Mouse (Mus musculus) limb, embryonic 12.5 days (tissue): ENCODE measurements at regions not wholly inside any gene's neighbourhood (a gene's known extent, or its start where the extent isn't known, plus 50 kb on each side); places are given as distances from the start of the nearest gene placed in this dataset.

ENCODE experiments used
- ATAC-seq: fragments of 200-750 bp; cut with Nextera tagmentation; 2 replicates; pipeline ENCODE4 v1.8.0; 2017; ENCODE audit warnings: low read depth, moderate TSS enrichment; ENCODE audit not compliant: insufficient number of reproducible peaks, insufficient read depth, low FRiP score, low TSS enrichment
- H3K27ac ChIP-seq: fragments of 300-500 bp; sonication (generic); 2 replicates; pipeline ENCODE4 v1.5.1; 2016; ENCODE audit warnings: mild to moderate bottlenecking, moderate library complexity
- H3K27me3 ChIP-seq: fragments of 300-500 bp; sonication (generic); 2 replicates; pipeline ENCODE4 v1.6.1; 2016; ENCODE audit warnings: mild to moderate bottlenecking, moderate library complexity
- H3K36me3 ChIP-seq: fragments of 300-500 bp; sonication (generic); 2 replicates; pipeline ENCODE4 v1.6.1; 2016; ENCODE audit warnings: mild to moderate bottlenecking, moderate library complexity
- H3K4me1 ChIP-seq: fragments of 300-500 bp; sonication (generic); replicated peaks from 2 replicates; pipeline ENCODE4 v1.6.1; 2016
- H3K4me2 ChIP-seq: fragments of 300-500 bp; sonication (generic); 2 replicates; pipeline ENCODE4 v1.6.1; 2016; ENCODE audit warnings: mild to moderate bottlenecking, moderate library complexity
- H3K4me3 ChIP-seq: fragments of 300-500 bp; sonication (generic); replicated peaks from 2 replicates; pipeline ENCODE4 v1.5.1; 2016; ENCODE audit warnings: mild to moderate bottlenecking
- H3K9ac ChIP-seq: fragments of 300-500 bp; sonication (generic); replicated peaks from 2 replicates; pipeline ENCODE4 v1.6.1; 2016; ENCODE audit warnings: mild to moderate bottlenecking, moderate library complexity
- H3K9me3 ChIP-seq: fragments of 300-500 bp; sonication (generic); 2 replicates; pipeline ENCODE4 v1.6.1; 2016; ENCODE audit warnings: mild to moderate bottlenecking, moderate library complexity
- WGBS: fragments of 180-500 bp; shearing (Covaris S2); methylation state at CpG from one replicate; pipeline ENCODE4 v1.1.7; 2016; 5-methylcytosine and 5-hydroxymethylcytosine counted together

GRCm38 (mm10) chr13:102591803-102592537 is 101.4 kb upstream of the Cd180 start:
- H3K27me3 ChIP-seq, result 0 out of 2 replicates have a peak, but pooled peaks cover 4% of the 10 kb centered on the region
- no peak overlapping the region for H3K4me2 ChIP-seq
- 69% methylated on average over 4 of the region's 4 CpGs for WGBS
- H3K9me3 ChIP-seq, result no peaks in the 10 kb centered on the region
- no peak for ATAC-seq
- H3K4me3 ChIP-seq, result no peak overlapping the region
- H3K36me3 ChIP-seq, result no peaks in the 10 kb centered on the region
- H3K4me1 ChIP-seq, result peaks cover 13% of the 10 kb centered on the region; the same call in 1 of the 2 replicates
- no peak overlapping the region for H3K27ac ChIP-seq
- H3K9ac ChIP-seq, result no peak overlapping the region

GRCm38 (mm10) chr13:102593405-102594200 is 99.8 kb upstream of the Cd180 start:
- H3K36me3 ChIP-seq, result no peaks in the 10 kb centered on the region
- no peak overlapping the region for H3K4me3 ChIP-seq
- H3K9me3 ChIP-seq, result no peaks in the 10 kb centered on the region
- peaks cover 4% of the 10 kb centered on the region; the same call in 1 of the 2 replicates for H3K27me3 ChIP-seq
- peaks cover 13% of the 10 kb centered on the region; the same call in 1 of the 2 replicates for H3K4me1 ChIP-seq
- H3K4me2 ChIP-seq, result no peak overlapping the region
- no peak overlapping the region for H3K27ac ChIP-seq
- WGBS, result 89% methylated on average over 12 of the region's 12 CpGs
- no peak overlapping the region for H3K9ac ChIP-seq
- ATAC-seq, result no peak

- Histone ChIP-seq H3K27me3 (peaks cover 3% of the 10 kb centered on the region; the same call in 1 of the 2 replicates), H3K4me1 (peaks cover 12% of the 10 kb centered on the region; the same call in 1 of the 2 replicates), H3K9ac (no peak overlapping the region), H3K9me3 (no peaks in the 10 kb centered on the region), H3K4me2 (no peak overlapping the region), H3K36me3 (no peaks in the 10 kb centered on the region), H3K4me3 (no peak overlapping the region), H3K27ac (no peak overlapping the region)
- 90% methylated on average over 3 of the region's 3 CpGs for WGBS
- no peak for ATAC-seq
Measured at GRCm38 (mm10) chr13:102594201-102594600, 99.2 kb upstream of the Cd180 start.

DNA sequence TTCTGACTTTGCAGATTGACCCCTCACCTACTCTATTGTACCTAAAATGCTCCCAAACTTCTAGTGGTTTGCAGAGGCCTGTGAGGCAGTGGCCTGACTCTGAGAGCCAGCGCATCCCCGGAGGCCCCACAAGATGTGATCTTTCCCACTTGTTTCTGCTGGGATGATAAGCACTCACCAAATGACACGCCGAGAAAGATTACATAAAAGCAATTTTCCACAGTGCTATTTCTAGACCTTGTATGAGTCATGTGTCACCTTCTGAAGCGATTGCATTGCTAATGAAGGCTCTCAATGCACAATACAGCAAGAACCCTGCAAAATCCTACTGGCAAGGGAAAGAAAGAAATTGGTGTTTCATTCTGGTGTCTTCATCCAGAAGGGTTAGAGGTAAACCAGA is 97.8 kb upstream of the Cd180 start:
- 96% methylated on average over 5 of the region's 5 CpGs for WGBS
- H3K36me3 ChIP-seq, result no peaks in the 10 kb centered on the region
- no peak overlapping the region for H3K4me2 ChIP-seq
- no peak overlapping the region for H3K4me3 ChIP-seq
- peaks cover 3% of the 10 kb centered on the region; the same call in 1 of the 2 replicates for H3K27me3 ChIP-seq
- H3K9me3 ChIP-seq, result no peaks in the 10 kb centered on the region
- no peak overlapping the region for H3K27ac ChIP-seq
- no peaks in the 10 kb centered on the region for H3K4me1 ChIP-seq
- no peak for ATAC-seq
- no peak overlapping the region for H3K9ac ChIP-seq

- no peak overlapping the region for H3K9ac ChIP-seq
- H3K4me2 ChIP-seq, result no peak overlapping the region
- WGBS, result 88% methylated on average over 2 of the region's 2 CpGs
- H3K4me1 ChIP-seq, result no peaks in the 10 kb centered on the region
- no peaks in the 10 kb centered on the region for H3K9me3 ChIP-seq
- no peak overlapping the region for H3K4me3 ChIP-seq
- H3K27me3 ChIP-seq, result peaks cover 3% of the 10 kb centered on the region; the same call in 1 of the 2 replicates
- no peaks in the 10 kb centered on the region for H3K36me3 ChIP-seq
- H3K27ac ChIP-seq, result no peak overlapping the region
- no peak for ATAC-seq
Measured at GRCm38 (mm10) chr13:102596101-102596500, 97.3 kb upstream of the Cd180 start.

GRCm38 (mm10) chr13:102598181-102598580 is 95.2 kb upstream of the Cd180 start:
- Histone ChIP-seq H3K36me3 (no peaks in the 10 kb centered on the region), H3K4me2 (no peak overlapping the region), H3K9ac (no peak overlapping the region), H3K4me3 (no peak overlapping the region), H3K27me3 (peaks cover 3% of the 10 kb centered on the region; the same call in 1 of the 2 replicates), H3K27ac (no peak overlapping the region), H3K9me3 (no peaks in the 10 kb centered on the region), H3K4me1 (no peaks in the 10 kb centered on the region)
- no peak for ATAC-seq
- WGBS, result 85% methylated on average over 5 of the region's 5 CpGs

DNA sequence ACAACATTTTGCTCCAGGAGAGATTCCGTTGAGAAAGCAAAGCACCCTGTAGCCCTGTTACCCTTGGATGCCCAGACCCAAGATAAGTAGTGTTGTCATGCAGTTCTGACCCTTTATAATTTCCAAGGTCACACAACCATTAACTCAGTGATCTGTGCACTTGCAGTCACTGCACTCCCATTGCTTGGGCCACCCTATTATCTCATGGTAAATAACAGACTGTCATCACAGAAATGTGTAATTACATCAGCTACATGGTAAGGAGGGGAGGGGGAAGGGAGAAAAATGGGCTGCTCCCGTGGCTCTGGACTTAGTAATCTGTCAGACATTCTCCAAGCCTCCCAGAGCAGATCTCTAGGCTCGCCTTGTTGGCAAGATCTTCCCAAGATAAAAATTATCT is 93.8 kb upstream of the Cd180 start:
- 63% methylated on average over 3 of the region's 3 CpGs for WGBS
- no peak overlapping the region for H3K4me2 ChIP-seq
- no peaks in the 10 kb centered on the region for H3K9me3 ChIP-seq
- no peak overlapping the region for H3K9ac ChIP-seq
- no peaks in the 10 kb centered on the region for H3K4me1 ChIP-seq
- peaks cover 3% of the 10 kb centered on the region; the same call in 1 of the 2 replicates for H3K27me3 ChIP-seq
- no peak overlapping the region for H3K27ac ChIP-seq
- no peak overlapping the region for H3K4me3 ChIP-seq
- ATAC-seq, result no peak
- H3K36me3 ChIP-seq, result no peaks in the 10 kb centered on the region

- Histone ChIP-seq H3K27ac (no peak overlapping the region), H3K4me2 (no peak overlapping the region), H3K36me3 (no peaks in the 10 kb centered on the region), H3K9ac (no peak overlapping the region), H3K4me1 (no peaks in the 10 kb centered on the region), H3K9me3 (no peaks in the 10 kb centered on the region), H3K4me3 (no peak overlapping the region), H3K27me3 (peaks cover 3% of the 10 kb centered on the region; the same call in 1 of the 2 replicates)
- no peak for ATAC-seq
- WGBS, result 87% methylated on average over 4 of the region's 4 CpGs
Measured at GRCm38 (mm10) chr13:102600026-102600425, 93.3 kb upstream of the Cd180 start.

- no peak overlapping the region for H3K4me2 ChIP-seq
- H3K36me3 ChIP-seq, result no peaks in the 10 kb centered on the region
- peaks cover 31% of the 10 kb centered on the region for H3K4me1 ChIP-seq
- H3K9ac ChIP-seq, result no peak overlapping the region
- H3K9me3 ChIP-seq, result no peaks in the 10 kb centered on the region
- WGBS, result 80% methylated on average over 2 of the region's 2 CpGs
- H3K27me3 ChIP-seq, result no peaks in the 10 kb centered on the region
- no peak overlapping the region for H3K27ac ChIP-seq
- ATAC-seq, result no peak
- no peak overlapping the region for H3K4me3 ChIP-seq
Measured at GRCm38 (mm10) chr13:102624461-102624860, 68.9 kb upstream of the Cd180 start.

DNA sequence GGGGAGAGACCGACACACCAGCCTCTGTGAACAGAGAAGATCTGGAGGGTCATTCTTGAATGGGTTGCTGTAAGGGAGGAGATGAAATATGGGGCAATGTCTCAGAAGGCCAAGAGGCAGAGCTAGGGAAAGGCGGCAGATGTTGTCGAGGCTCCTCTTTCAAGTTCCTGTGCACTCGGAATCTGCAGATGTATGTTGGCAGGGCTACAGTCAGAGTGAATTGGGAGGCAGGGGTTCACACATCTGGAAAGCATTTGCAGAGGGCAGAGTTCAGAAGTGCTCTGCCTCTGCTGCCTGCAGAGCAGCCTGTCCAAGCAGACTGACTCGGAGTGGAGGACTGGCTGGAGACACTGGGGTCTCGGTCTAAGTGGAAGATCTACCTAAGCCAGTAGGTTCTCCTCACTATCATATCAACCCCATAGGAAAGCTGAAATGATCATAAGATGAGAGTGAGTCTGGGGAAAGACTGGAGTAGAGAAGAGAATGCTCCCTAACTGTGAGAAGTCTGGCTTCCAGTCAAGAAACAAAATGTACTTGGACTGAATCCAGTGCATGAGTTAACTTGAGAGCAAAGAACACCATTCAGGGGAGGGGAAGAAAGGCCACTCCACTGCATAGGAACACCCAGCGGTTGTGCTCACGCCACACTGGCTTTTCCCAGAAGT is 68.1 kb upstream of the Cd180 start:
- no peak overlapping the region for H3K9ac ChIP-seq
- H3K27ac ChIP-seq, result peak overlapping the region; percentile 77
- H3K4me2 ChIP-seq, result peak overlapping the region; percentile 35
- ATAC-seq, result peak; percentile 89
- H3K27me3 ChIP-seq, result 0 out of 2 replicates have a peak, but pooled peaks cover 7% of the 10 kb centered on the region
- 11% methylated on average over 8 of the region's 8 CpGs for WGBS
- H3K9me3 ChIP-seq, result no peaks in the 10 kb centered on the region
- H3K36me3 ChIP-seq, result no peaks in the 10 kb centered on the region
- peaks cover 31% of the 10 kb centered on the region for H3K4me1 ChIP-seq
- H3K4me3 ChIP-seq, result no peak overlapping the region

- H3K4me3 ChIP-seq, result no peak overlapping the region
- H3K9me3 ChIP-seq, result no peaks in the 10 kb centered on the region
- no peaks in the 10 kb centered on the region for H3K36me3 ChIP-seq
- peaks cover 31% of the 10 kb centered on the region for H3K4me1 ChIP-seq
- H3K9ac ChIP-seq, result no peak overlapping the region
- H3K27ac ChIP-seq, result peak overlapping the region; percentile 77
- no peak overlapping the region; the same call in 1 of the 2 replicates for H3K4me2 ChIP-seq
- WGBS, result 9% methylated on average over 5 of the region's 5 CpGs
- ATAC-seq, result no peak
- 0 out of 2 replicates have a peak, but pooled peaks cover 7% of the 10 kb centered on the region for H3K27me3 ChIP-seq
Measured at GRCm38 (mm10) chr13:102625836-102626340, 67.5 kb upstream of the Cd180 start.
